In the genomic region with DNA sequence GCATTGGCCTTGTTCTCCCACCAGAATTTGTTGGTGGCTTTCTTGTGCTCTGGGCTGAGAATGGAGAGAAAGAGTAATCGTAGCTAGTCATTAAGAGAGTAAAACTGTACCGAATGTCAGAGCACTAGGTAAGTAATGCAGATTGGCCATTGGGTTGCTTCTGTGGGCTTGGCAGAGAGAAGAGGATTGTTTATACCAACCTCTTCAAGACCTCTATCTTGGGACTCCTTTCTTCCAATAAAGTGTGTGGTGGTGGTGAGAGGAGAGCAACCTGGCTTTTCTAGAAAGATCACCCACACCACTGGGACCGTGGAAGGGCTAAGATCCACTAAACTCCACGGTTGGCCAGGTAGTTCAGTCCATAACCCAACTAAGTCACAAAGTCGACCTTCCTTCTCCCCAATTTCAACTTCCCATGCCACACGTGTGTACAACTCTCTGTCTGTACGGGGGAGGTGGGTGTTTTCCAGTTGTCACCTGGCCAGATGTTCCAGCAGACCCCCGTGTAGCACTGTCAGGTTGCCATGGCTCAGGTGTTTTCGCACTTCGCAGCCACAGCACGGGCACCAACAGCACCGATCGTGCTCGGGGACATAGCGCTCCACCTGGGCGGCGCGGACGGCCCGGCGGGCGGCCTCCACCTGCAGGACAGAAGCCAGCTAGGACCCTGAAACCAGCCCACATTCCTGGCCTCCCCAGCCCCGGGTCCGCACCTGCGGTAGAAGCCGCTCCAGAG, we compare ENCODE assay signal across 8 mouse cellular contexts. TPM values are rescaled to one million over a fixed set of nuclear protein-coding genes. Genes with fewer than 3 reads are reported as not detected.
A peak's percentile ranks its signal among the peaks of the same experiment; 100 is the strongest.
DNase-seq lines count a peak whose midpoint lies in the region; ATAC-seq and TF ChIP-seq lines count a peak whose summit lies in the region.

No protein-coding gene starts in this region.

- H3K27ac ChIP-seq in lung, postnatal 0 days (ENCODE audit: low read length): peak overlapping the region; percentile 78
- peak overlapping the region; percentile 74 for H3K27ac ChIP-seq in intestine, embryonic 15.5 days
- H3K27ac ChIP-seq in neural tube, embryonic 14.5 days (ENCODE audit: low read depth, low read length): peak overlapping the region; percentile 39; the same call in 1 of the 2 replicates

- no peak for TF ChIP-seq EP300 in lung, postnatal 0 days (IDR thresholded peaks at IDR 0.05)

- H3K4me3 ChIP-seq in lung, postnatal 0 days (ENCODE audit: low read depth, low read length): peak overlapping the region; percentile 77
- H3K4me3 ChIP-seq in intestine, embryonic 15.5 days (replicated peaks): peak overlapping the region; percentile 81
- peak overlapping the region; percentile 74 for H3K4me3 ChIP-seq in neural tube, embryonic 14.5 days (ENCODE audit: low read depth, low read length)

- 7% methylated on average over 26 of the region's 26 CpGs for WGBS in lung, postnatal 0 days
- WGBS in intestine, embryonic 15.5 days: 6% methylated on average over 26 of the region's 26 CpGs
- 8% methylated on average over 26 of the region's 26 CpGs for WGBS in neural tube, embryonic 14.5 days

- H3K4me2 ChIP-seq in lung, postnatal 0 days (replicated peaks; ENCODE audit: low read depth, low read length): peak overlapping the region; percentile 87
- H3K4me2 ChIP-seq in intestine, embryonic 15.5 days (replicated peaks): peak overlapping the region; percentile 91
- H3K4me2 ChIP-seq in neural tube, embryonic 14.5 days (ENCODE audit: low read depth, low read length): peak overlapping the region; percentile 84

- H3K27me3 ChIP-seq in lung, postnatal 0 days (replicated peaks; ENCODE audit: insufficient read depth, low read length): no peaks in the 10 kb centered on the region
- no peaks in the 10 kb centered on the region for H3K27me3 ChIP-seq in intestine, embryonic 15.5 days (replicated peaks)
- no peaks in the 10 kb centered on the region for H3K27me3 ChIP-seq in neural tube, embryonic 14.5 days (ENCODE audit: control insufficient read depth, insufficient read depth, low read length)

- TF ChIP-seq CTCF in lung, postnatal 0 days (IDR thresholded peaks at IDR 0.05): no peak

- no peaks in the 10 kb centered on the region for H3K9me3 ChIP-seq in lung, postnatal 0 days (ENCODE audit: low read length)
- no peaks in the 10 kb centered on the region for H3K9me3 ChIP-seq in intestine, embryonic 15.5 days
- H3K9me3 ChIP-seq in neural tube, embryonic 14.5 days (ENCODE audit: control insufficient read depth, low read length): no peaks in the 10 kb centered on the region

- intact Hi-C loops in left cerebral cortex, postnatal 36 days (cut with DNase I): no loop called here

- no peak for DNase-seq in lung, postnatal 0 days (ENCODE audit: low spot score)
- DNase-seq in lung, postnatal 10 days: no peak
- no peak for DNase-seq in thymus, postnatal 10 days (ENCODE audit: low spot score in 2 of 2)
- DNase-seq in frontal cortex, postnatal 36 days (ENCODE audit: low spot score in 2 of 2): no peak
- no peak for DNase-seq in left cerebral cortex, postnatal 36 days (ENCODE audit: low spot score in 2 of 2)

- peak; percentile 68 for ATAC-seq in lung, postnatal 0 days
- ATAC-seq in erythroblast, adult 5-6 weeks (replicated peaks; ENCODE audit: low FRiP score, poor library complexity, severe bottlenecking): peak; percentile 65
- ATAC-seq in intestine, embryonic 15.5 days: peak; percentile 82
- ATAC-seq in neural tube, embryonic 14.5 days (ENCODE audit: low read depth): peak; percentile 75

- no peaks in the 10 kb centered on the region; the same call in 1 of the 2 replicates for H3K36me3 ChIP-seq in lung, postnatal 0 days (ENCODE audit: insufficient read depth, low read length)
- peaks cover 5% of the 10 kb centered on the region; the same call in 1 of the 2 replicates for H3K36me3 ChIP-seq in intestine, embryonic 15.5 days
- peaks cover 12% of the 10 kb centered on the region for H3K36me3 ChIP-seq in neural tube, embryonic 14.5 days (ENCODE audit: control insufficient read depth, insufficient read depth, low read length)

- peaks cover 8% of the 10 kb centered on the region; the same call in 1 of the 2 replicates for H3K4me1 ChIP-seq in lung, postnatal 0 days (ENCODE audit: insufficient read depth, low read depth, low read length)
- no peaks in the 10 kb centered on the region; the same call in 1 of the 2 replicates for H3K4me1 ChIP-seq in intestine, embryonic 15.5 days (replicated peaks)
- H3K4me1 ChIP-seq in neural tube, embryonic 14.5 days (ENCODE audit: control insufficient read depth, insufficient read depth, low read length): 0 out of 2 replicates have a peak, but pooled peaks cover 5% of the 10 kb centered on the region

- H3K9ac ChIP-seq in lung, postnatal 0 days (replicated peaks; ENCODE audit: low read depth): peak overlapping the region; percentile 53
- H3K9ac ChIP-seq in intestine, embryonic 15.5 days: peak overlapping the region; percentile 78
- peak overlapping the region; percentile 78 for H3K9ac ChIP-seq in neural tube, embryonic 14.5 days (replicated peaks; ENCODE audit: low read depth, low read length)

RNA-seq across cellular contexts. Expression of gene Ccdc84, which starts 1.0 kb away (rescaled TPM):
- polyA plus RNA-seq in lung, postnatal 0 days (2015; fragmentation: Nextera tagmentation; extraction: Ambion mirVana): 24.2 and 24.5 TPM in 2 replicates
- total RNA-seq in erythroblast, adult 5-6 weeks (2015; ENCODE audit: low replicate concordance): 3.8 and 18.8 TPM in 2 replicates
- total RNA-seq in erythroblast, adult 5-6 weeks (2017; ENCODE audit: low replicate concordance): 9.1 and 12.0 TPM in 2 replicates
- 24.0 and 25.6 TPM in 2 replicates for polyA plus RNA-seq in intestine, embryonic 15.5 days (2015; fragmentation: Nextera tagmentation; extraction: Ambion mirVana)
- 31.1 and 34.5 TPM in 2 replicates for polyA plus RNA-seq in neural tube, embryonic 14.5 days (2014; fragmentation: Nextera tagmentation; extraction: Ambion mirVana)
- 10 to 100 TPM; 17.6 to 20.7 TPM for total RNA-seq in left cerebral cortex, postnatal 36 days (2021)

RNA-seq across cellular contexts. Expression of gene Trappc4, which starts 9.9 kb away (rescaled TPM):
- 133 and 136 TPM in 2 replicates for polyA plus RNA-seq in lung, postnatal 0 days (2015; fragmentation: Nextera tagmentation; extraction: Ambion mirVana)
- 27.0 and 53.0 TPM in 2 replicates for total RNA-seq in erythroblast, adult 5-6 weeks (2015; ENCODE audit: low replicate concordance)
- total RNA-seq in erythroblast, adult 5-6 weeks (2017; ENCODE audit: low replicate concordance): 2.5 and 12.2 TPM in 2 replicates
- 122 and 123 TPM in 2 replicates for polyA plus RNA-seq in intestine, embryonic 15.5 days (2015; fragmentation: Nextera tagmentation; extraction: Ambion mirVana)
- polyA plus RNA-seq in neural tube, embryonic 14.5 days (2014; fragmentation: Nextera tagmentation; extraction: Ambion mirVana): 305 and 308 TPM in 2 replicates
- total RNA-seq in left cerebral cortex, postnatal 36 days (2021): 10 to 100 TPM; 67.0 to 69.5 TPM

RNA-seq across cellular contexts. Expression of gene Rps25, which starts 10.4 kb away (rescaled TPM):
- 1,758 and 2,031 TPM in 2 replicates for polyA plus RNA-seq in lung, postnatal 0 days (2015; fragmentation: Nextera tagmentation; extraction: Ambion mirVana)
- 639 and 656 TPM in 2 replicates for total RNA-seq in erythroblast, adult 5-6 weeks (2015; ENCODE audit: low replicate concordance)
- 277 and 380 TPM in 2 replicates for total RNA-seq in erythroblast, adult 5-6 weeks (2017; ENCODE audit: low replicate concordance)
- polyA plus RNA-seq in intestine, embryonic 15.5 days (2015; fragmentation: Nextera tagmentation; extraction: Ambion mirVana): 2,026 and 2,084 TPM in 2 replicates
- polyA plus RNA-seq in neural tube, embryonic 14.5 days (2014; fragmentation: Nextera tagmentation; extraction: Ambion mirVana): 1,180 and 1,219 TPM in 2 replicates
- 100 to 1,000 TPM; 631 to 695 TPM for total RNA-seq in left cerebral cortex, postnatal 36 days (2021)

RNA-seq across cellular contexts. Expression of gene Slc37a4, which starts 20.7 kb away (rescaled TPM):
- polyA plus RNA-seq in lung, postnatal 0 days (2015; fragmentation: Nextera tagmentation; extraction: Ambion mirVana): 14.7 and 17.7 TPM in 2 replicates
- 4.0 and 25.9 TPM in 2 replicates for total RNA-seq in erythroblast, adult 5-6 weeks (2015; ENCODE audit: low replicate concordance)
- 2.5 and 4.0 TPM in 2 replicates for total RNA-seq in erythroblast, adult 5-6 weeks (2017; ENCODE audit: low replicate concordance)
- 51.7 and 59.2 TPM in 2 replicates for polyA plus RNA-seq in intestine, embryonic 15.5 days (2015; fragmentation: Nextera tagmentation; extraction: Ambion mirVana)
- polyA plus RNA-seq in neural tube, embryonic 14.5 days (2014; fragmentation: Nextera tagmentation; extraction: Ambion mirVana): 70.9 and 78.8 TPM in 2 replicates
- 10 to 100 TPM; 27.6 to 33.4 TPM for total RNA-seq in left cerebral cortex, postnatal 36 days (2021)

RNA-seq across cellular contexts. Expression of gene Foxr1, which starts 23.6 kb away (rescaled TPM):
- polyA plus RNA-seq in lung, postnatal 0 days (2015; fragmentation: Nextera tagmentation; extraction: Ambion mirVana): not detected in 2 replicates
- total RNA-seq in erythroblast, adult 5-6 weeks (2015; ENCODE audit: low replicate concordance): not detected in 2 replicates
- total RNA-seq in erythroblast, adult 5-6 weeks (2017; ENCODE audit: low replicate concordance): not detected in 2 replicates
- polyA plus RNA-seq in intestine, embryonic 15.5 days (2015; fragmentation: Nextera tagmentation; extraction: Ambion mirVana): not detected in 2 replicates
- not detected in 2 replicates for polyA plus RNA-seq in neural tube, embryonic 14.5 days (2014; fragmentation: Nextera tagmentation; extraction: Ambion mirVana)
- not detected for total RNA-seq in left cerebral cortex, postnatal 36 days (2021)
